Mouse (Mus musculus) megakaryocyte-erythroid progenitor cell, adult 5-6 weeks (primary cell): ENCODE results near the gene Psmd2. TPM values are rescaled to one million over a fixed set of nuclear protein-coding genes. Genes with fewer than 3 reads are reported as not detected.

Experiments
- total RNA-seq, 2 experiments: library from RNA; stranded (forward) in 1 of 2; stranded (reverse) in 1 of 2; fragments of 200-1000, 215-1000 nt in 1 of 2; fragments of >200 nt in 1 of 2; fragmentation: Nextera tagmentation in 1 of 2; gene quantifications; 2 replicates each; pipeline ENCODE4 v1.2.3; 2014 to 2017

Psmd2 gene
- total RNA-seq, 2 experiments from 2014 or later: 233 to 234 TPM

Other genes starting within 250 kb of the Psmd2 start
- gene Abcc5, start 225.3 kb upstream of the Psmd2 start, total RNA-seq (2014; fragmentation: Nextera tagmentation): 71.7 and 81.0 TPM in 2 replicates
- 29.2 and 40.1 TPM in 2 replicates for gene Abcc5, start 225.3 kb upstream of the Psmd2 start, total RNA-seq (2017)
- gene Eif2b5, start 152.8 kb upstream of the Psmd2 start, total RNA-seq (2014; fragmentation: Nextera tagmentation): 80.8 and 82.4 TPM in 2 replicates
- 108 TPM in 2 replicates for gene Eif2b5, start 152.8 kb upstream of the Psmd2 start, total RNA-seq (2017)
- 27.7 and 32.8 TPM in 2 replicates for gene Dvl3, start 134.7 kb upstream of the Psmd2 start, total RNA-seq (2014; fragmentation: Nextera tagmentation)
- 2.7 and 3.3 TPM in 2 replicates for gene Dvl3, start 134.7 kb upstream of the Psmd2 start, total RNA-seq (2017)
- gene Ap2m1, start 116.2 kb upstream of the Psmd2 start, total RNA-seq (2014; fragmentation: Nextera tagmentation): 166 and 200 TPM in 2 replicates
- gene Ap2m1, start 116.2 kb upstream of the Psmd2 start, total RNA-seq (2017): 113 and 150 TPM in 2 replicates
- gene Abcf3, start 103.1 kb upstream of the Psmd2 start, total RNA-seq (2014; fragmentation: Nextera tagmentation): 42.8 and 60.5 TPM in 2 replicates
- 38.7 and 42.9 TPM in 2 replicates for gene Abcf3, start 103.1 kb upstream of the Psmd2 start, total RNA-seq (2017)
- gene Vwa5b2, start 62.2 kb upstream of the Psmd2 start, total RNA-seq (2014; fragmentation: Nextera tagmentation): not detected in 2 replicates
- gene Vwa5b2, start 62.2 kb upstream of the Psmd2 start, total RNA-seq (2017): not detected in 2 replicates
- gene Eef1akmt4, start 40.1 kb upstream of the Psmd2 start, total RNA-seq (2014; fragmentation: Nextera tagmentation): 13.3 and 32.7 TPM in 2 replicates
- gene Eef1akmt4, start 40.1 kb upstream of the Psmd2 start, total RNA-seq (2017): 5.4 and 6.5 TPM in 2 replicates
- not detected in 2 replicates for gene Gm49333, start 40.0 kb upstream of the Psmd2 start, total RNA-seq (2014; fragmentation: Nextera tagmentation)
- gene Gm49333, start 40.0 kb upstream of the Psmd2 start, total RNA-seq (2017): not detected in 2 replicates
- 28.7 and 36.6 TPM in 2 replicates for gene Alg3, start 39.9 kb upstream of the Psmd2 start, total RNA-seq (2014; fragmentation: Nextera tagmentation)
- gene Alg3, start 39.9 kb upstream of the Psmd2 start, total RNA-seq (2017): 24.3 and 33.1 TPM in 2 replicates
- gene Camk2n2, start 30.4 kb upstream of the Psmd2 start, total RNA-seq (2014; fragmentation: Nextera tagmentation): not detected in 2 replicates
- gene Camk2n2, start 30.4 kb upstream of the Psmd2 start, total RNA-seq (2017): not detected in 2 replicates
- not detected in 2 replicates for gene Ece2, start 21.8 kb upstream of the Psmd2 start, total RNA-seq (2014; fragmentation: Nextera tagmentation)
- not detected in 2 replicates for gene Ece2, start 21.8 kb upstream of the Psmd2 start, total RNA-seq (2017)
- gene Eif4g1, start 16.7 kb downstream of the Psmd2 start, total RNA-seq (2014; fragmentation: Nextera tagmentation): 287 and 336 TPM in 2 replicates
- gene Eif4g1, start 16.7 kb downstream of the Psmd2 start, total RNA-seq (2017): 332 and 405 TPM in 2 replicates
- not detected in 2 replicates for gene Fam131a, start 41.6 kb downstream of the Psmd2 start, total RNA-seq (2014; fragmentation: Nextera tagmentation)
- 0.85 TPM in 1 of 2 replicates, not detected in the other for gene Fam131a, start 41.6 kb downstream of the Psmd2 start, total RNA-seq (2017)
- gene Polr2h, start 66.0 kb downstream of the Psmd2 start, total RNA-seq (2014; fragmentation: Nextera tagmentation): 81.4 and 97.1 TPM in 2 replicates
- 103 and 142 TPM in 2 replicates for gene Polr2h, start 66.0 kb downstream of the Psmd2 start, total RNA-seq (2017)
- gene Clcn2, start 66.1 kb downstream of the Psmd2 start, total RNA-seq (2014; fragmentation: Nextera tagmentation): 16.7 and 29.1 TPM in 2 replicates
- gene Clcn2, start 66.1 kb downstream of the Psmd2 start, total RNA-seq (2017): 4.9 and 8.0 TPM in 2 replicates
- not detected in 2 replicates for gene Chrd, start 81.5 kb downstream of the Psmd2 start, total RNA-seq (2014; fragmentation: Nextera tagmentation)
- gene Chrd, start 81.5 kb downstream of the Psmd2 start, total RNA-seq (2017): not detected in 2 replicates
- gene Thpo, start 82.9 kb downstream of the Psmd2 start, total RNA-seq (2014; fragmentation: Nextera tagmentation): not detected in 2 replicates
- not detected in 2 replicates for gene Thpo, start 82.9 kb downstream of the Psmd2 start, total RNA-seq (2017)